Mouse (Mus musculus): ENCODE measurements at regions not wholly inside any gene's neighbourhood (a gene's known extent, or its start where the extent isn't known, plus 50 kb on each side); places are given as distances from the start of the nearest gene placed in this dataset.

DNA sequence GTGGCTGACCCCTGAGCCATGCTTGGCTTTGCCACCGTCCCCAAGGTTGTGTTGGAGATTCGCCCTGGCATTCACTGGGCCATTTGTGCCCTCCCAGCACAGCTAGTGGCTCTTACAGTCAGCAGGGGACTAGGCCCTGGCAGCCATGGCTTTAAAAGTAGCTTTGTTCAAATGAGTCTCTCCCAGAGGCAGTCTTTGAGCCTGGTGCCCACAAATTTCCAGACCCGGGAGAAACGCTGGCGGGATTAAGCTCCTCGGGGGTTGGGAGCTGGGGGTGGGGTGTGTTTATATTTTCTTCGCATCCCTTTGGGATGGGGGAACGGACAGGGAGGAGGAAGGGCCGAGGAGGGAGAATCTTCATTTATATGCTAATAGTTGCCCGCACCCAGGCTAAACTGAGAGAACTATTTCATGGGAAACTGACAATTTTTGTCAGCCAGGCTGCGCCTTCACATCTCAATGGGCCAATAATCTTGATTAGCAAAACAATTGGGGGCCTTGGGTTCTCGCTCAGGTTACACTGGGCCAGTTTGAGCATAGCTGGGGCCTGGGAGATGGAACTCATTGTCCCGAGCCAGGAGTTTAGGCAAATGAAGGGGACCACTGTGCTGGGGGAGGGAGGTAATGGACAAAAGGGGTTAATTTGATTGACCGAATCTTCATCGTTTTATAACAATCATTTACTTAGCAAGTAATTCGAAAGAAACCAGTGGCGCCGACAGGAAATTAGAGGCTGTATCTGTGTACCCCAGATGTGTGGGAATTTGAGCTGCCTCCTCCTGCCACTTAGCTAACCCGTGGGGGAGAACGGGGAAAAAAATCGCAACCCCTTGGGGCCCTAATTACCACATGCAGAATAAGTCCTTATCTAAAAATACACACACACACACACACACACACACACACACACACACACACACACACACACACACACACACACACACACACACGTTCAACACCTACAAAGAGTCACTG is 227.7 kb upstream of the Sall1 start:
- H3K9ac ChIP-seq (ENCODE audit: insufficient read depth, low read depth) = no peak overlapping the region

DNA sequence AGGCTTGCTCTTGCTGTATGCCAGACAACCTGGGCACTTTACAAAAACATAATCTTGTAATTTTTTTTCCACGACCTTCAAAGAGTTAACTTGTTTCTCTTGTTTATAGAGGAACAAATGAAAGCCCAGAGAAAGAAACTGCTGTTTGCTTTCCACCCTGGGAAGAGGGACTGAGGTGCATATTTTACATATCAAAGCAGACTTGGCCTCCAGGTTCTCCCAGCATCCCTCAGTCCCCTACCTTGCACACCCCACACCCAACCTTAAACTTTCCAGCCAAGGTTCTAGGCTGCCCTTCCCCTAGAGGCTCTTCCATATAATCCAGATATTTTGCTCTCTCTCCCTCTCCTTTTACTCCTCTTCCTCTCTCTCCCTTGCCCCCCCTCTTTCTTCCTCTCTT is 226.0 kb upstream of the Sall1 start:
- Histone ChIP-seq H3K9ac (ENCODE audit: insufficient read depth, low read depth) (no peak overlapping the region), H3K9me3 (replicated peaks; ENCODE audit: low read length) (peaks cover 19% of the 10 kb centered on the region), H3K4me1 (ENCODE audit: control insufficient read depth in 1 of 2, insufficient read depth in 2 of 2) (no peaks in the 10 kb centered on the region), H3K4me2 (ENCODE audit: insufficient read depth, low read depth, poor library complexity, severe bottlenecking) (no peak overlapping the region), H3K27ac (ENCODE audit: insufficient read depth, low read depth) (no peak overlapping the region), H3K4me3 (replicated peaks in 1 of 3; ENCODE audit: low read depth in 2 of 3, low read length in 2 of 3, poor library complexity in 1 of 3) (no peak overlapping the region), H3K79me2 (replicated peaks; ENCODE audit: control insufficient read depth, extremely low read depth, insufficient read depth, poor library complexity, severe bottlenecking) (no peaks in the 10 kb centered on the region), H3K27me3 (replicated peaks) (no peaks in the 10 kb centered on the region), H3K36me3 (replicated peaks in 1 of 2; ENCODE audit: control insufficient read depth in 1 of 2, insufficient read depth in 1 of 2, low read length in 1 of 2) (no peaks in the 10 kb centered on the region)
- DNase-seq (ENCODE audit: extremely low read depth) = no peak
- in situ Hi-C loops (cut with MboI; ENCODE audit: low pct_ligation_motif_present, low pct_unique_long_range_greater_than_20kb, low sequenced_read_pairs) (no loop called here), dilution Hi-C loops (cut with MboI; ENCODE audit: extremely low pct_ligation_motif_present, extremely low pct_unique_long_range_greater_than_20kb, low sequenced_read_pairs) (no loop called here)
- TF ChIP-seq MXI1 (IDR thresholded peaks at IDR 0.05; ENCODE audit: low read depth, low read length) (no peak), POLR2AphosphoS2 (IDR thresholded peaks at IDR 0.05; ENCODE audit: low read depth, low read length) (no peak), PAX5 (IDR thresholded peaks at IDR 0.05; ENCODE audit: low read length) (no peak), USF2 (conservative IDR thresholded peaks at IDR 0.05; ENCODE audit: low read depth, low read length) (no peak)

More for the DNA sequence above, 227.7 kb upstream of the Sall1 start:
- TF ChIP-seq MYC (IDR thresholded peaks at IDR 0.05; ENCODE audit: low read depth, low read length) = no peak
- TF ChIP-seq ZKSCAN1 (IDR thresholded peaks at IDR 0.05; ENCODE audit: borderline replicate concordance, low read depth, low read length) = no peak
- no peak for TF ChIP-seq IRF4 (IDR thresholded peaks at IDR 0.05; ENCODE audit: low read depth, low read length)
- TF ChIP-seq EP300 (IDR thresholded peaks at IDR 0.05; ENCODE audit: low read length) = no peak
- no peak for TF ChIP-seq NRF1 (IDR thresholded peaks at IDR 0.05; ENCODE audit: low read depth, low read length)
- no peak for TF ChIP-seq MAFK (IDR thresholded peaks at IDR 0.05; ENCODE audit: insufficient replicate concordance, low read length)
- TF ChIP-seq SMC3 (IDR thresholded peaks at IDR 0.05; ENCODE audit: low read depth, low read length) = no peak
- TF ChIP-seq KAT2A (IDR thresholded peaks at IDR 0.05; ENCODE audit: insufficient replicate concordance, low read length) = no peak
- no peak for TF ChIP-seq NELFE (IDR thresholded peaks at IDR 0.05; ENCODE audit: low read depth, low read length)
- TF ChIP-seq JUN (IDR thresholded peaks at IDR 0.05; ENCODE audit: insufficient read depth, low read depth, low read length) = no peak
- TF ChIP-seq HCFC1 (IDR thresholded peaks at IDR 0.05; ENCODE audit: low read depth, low read length) = no peak
- no peak for TF ChIP-seq JUND (conservative IDR thresholded peaks at IDR 0.05; ENCODE audit: low read depth, low read length)
- TF ChIP-seq CHD2 (IDR thresholded peaks at IDR 0.05; ENCODE audit: low read length) = no peak
- no peak for TF ChIP-seq MEF2A (IDR thresholded peaks at IDR 0.05; ENCODE audit: borderline replicate concordance, low read depth, low read length)
- in situ Hi-C loops (cut with MboI; ENCODE audit: low pct_ligation_motif_present, low pct_unique_long_range_greater_than_20kb, low sequenced_read_pairs) = no loop called here
- Histone ChIP-seq H3K27ac (ENCODE audit: insufficient read depth, low read depth) (no peak overlapping the region), H3K36me3 (replicated peaks in 1 of 2; ENCODE audit: control insufficient read depth in 1 of 2, insufficient read depth in 1 of 2, low read length in 1 of 2) (no peaks in the 10 kb centered on the region), H3K4me3 (replicated peaks in 1 of 3; ENCODE audit: low read depth in 2 of 3, low read length in 2 of 3, poor library complexity in 1 of 3) (no peak overlapping the region), H3K4me2 (ENCODE audit: insufficient read depth, low read depth, poor library complexity, severe bottlenecking) (no peak overlapping the region), H3K4me1 (ENCODE audit: control insufficient read depth in 1 of 2, insufficient read depth in 2 of 2) (no peaks in the 10 kb centered on the region), H3K79me2 (replicated peaks; ENCODE audit: control insufficient read depth, extremely low read depth, insufficient read depth, poor library complexity, severe bottlenecking) (no peaks in the 10 kb centered on the region), H3K9me3 (replicated peaks; ENCODE audit: low read length) (peaks cover 23% of the 10 kb centered on the region), H3K27me3 (replicated peaks) (no peaks in the 10 kb centered on the region)
- dilution Hi-C loops (cut with MboI; ENCODE audit: extremely low pct_ligation_motif_present, extremely low pct_unique_long_range_greater_than_20kb, low sequenced_read_pairs) = no loop called here
- no peak for DNase-seq (ENCODE audit: extremely low read depth)
